Mouse (Mus musculus) mouse trophoblast stem cell (cell line): ENCODE measurements around the gene Cluap1.
"Not testable (repeated sequence)": the region's sequence is repeated elsewhere in the genome, so short reads cannot be mapped to it uniquely, and the experiment has no call there.

Experiments
- in situ Hi-C, 2 experiments: fragments of 300-500 bp; cut with MseI, MboI; formaldehyde crosslinking; loops; 2 replicates in 1 of 2; 3 replicates in 1 of 2; pipeline ENCODE4 v1.15.1; 2025

The Cluap1 gene

GRCm38 (mm10) chr16:3934701-3935100, 26.1 kb downstream of the Cluap1 start:
- in situ Hi-C loops: no loop called here

GRCm38 (mm10) chr16:3951141-3951540, 42.5 kb downstream of the Cluap1 start:
- in situ Hi-C loops: no loop called here

- in situ Hi-C loops: no loop called here
These were observed 47.8 kb downstream of the Cluap1 start for GRCm38 (mm10) chr16:3956369-3956768.

GRCm38 (mm10) chr16:3959261-3959660, 50.7 kb downstream of the Cluap1 start:
- in situ Hi-C loops: no loop called here

- in situ Hi-C loops: no loop called here
These were observed 56.4 kb downstream of the Cluap1 start for GRCm38 (mm10) chr16:3964990-3965389.

- in situ Hi-C loops: no loop called here
These were observed 56.9 kb downstream of the Cluap1 start for GRCm38 (mm10) chr16:3965534-3965933.

GRCm38 (mm10) chr16:3974456-3974855, 65.9 kb downstream of the Cluap1 start:
- in situ Hi-C loops: not testable (repeated sequence)

- in situ Hi-C loops: no loop called here
These were observed 67.1 kb downstream of the Cluap1 start for GRCm38 (mm10) chr16:3975658-3976057.

GRCm38 (mm10) chr16:3976251-3976671, 67.7 kb downstream of the Cluap1 start, which contains the start of gene Nlrc3:
Gene Nlrc3, minus strand, starts transcription at chr16:3976632.
- in situ Hi-C loops: no loop called here

GRCm38 (mm10) chr16:3976712-3977111, 68.1 kb downstream of the Cluap1 start:
- in situ Hi-C loops: no loop called here

GRCm38 (mm10) chr16:3982173-3982572, 73.6 kb downstream of the Cluap1 start:
- in situ Hi-C loops: no loop called here

- in situ Hi-C loops: no loop called here
These were observed 74.6 kb downstream of the Cluap1 start for GRCm38 (mm10) chr16:3983146-3983700.

- in situ Hi-C loops: no loop called here
These were observed 79.8 kb downstream of the Cluap1 start for GRCm38 (mm10) chr16:3988410-3988809.
